Mouse (Mus musculus): ENCODE results near the gene Gm13889.

The Gm13889 gene

GRCm38 (mm10) chr2:93956908-93957784 lies at the start of gene Gm13889:
TSS of gene Gm13889 (minus strand) at chr2:93957201.
- DNase-seq (ENCODE audit: low read depth, low spot score), result no peak

GRCm38 (mm10) chr2:94002331-94002730 lies 45.3 kb upstream of the Gm13889 start:
- DNase-seq (ENCODE audit: low read depth, low spot score), result peak; percentile 45

DNA sequence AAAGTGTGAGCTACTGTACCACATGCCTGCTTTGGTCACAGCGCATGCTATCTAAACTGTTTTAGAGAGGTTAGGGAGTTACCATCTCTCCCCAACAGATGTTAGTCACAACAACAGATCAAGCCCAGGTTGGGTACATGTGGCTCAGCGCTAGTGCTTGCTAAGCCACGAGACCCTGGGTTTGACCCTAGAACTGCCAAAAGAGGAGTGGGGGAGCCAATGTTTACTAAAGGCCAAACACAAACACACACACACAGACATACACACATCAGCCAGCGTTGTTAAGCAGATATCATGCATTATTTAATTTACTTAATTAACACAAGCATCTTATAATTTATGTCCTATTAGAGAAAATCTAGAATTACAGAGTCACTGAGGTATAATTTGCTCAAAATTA lies 44.9 kb upstream of the Gm13889 start:
- no peak for DNase-seq (ENCODE audit: low read depth, low spot score)

- DNase-seq (ENCODE audit: low read depth, low spot score), result no peak
These were observed 44.4 kb upstream of the Gm13889 start for GRCm38 (mm10) chr2:94001411-94001810.

GRCm38 (mm10) chr2:93996254-93996653 lies 39.3 kb upstream of the Gm13889 start, which contains the start of gene Gm27027:
TSS of gene Gm27027 (minus strand) at chr2:93996354.
- no peak for DNase-seq (ENCODE audit: low read depth, low spot score)

DNA sequence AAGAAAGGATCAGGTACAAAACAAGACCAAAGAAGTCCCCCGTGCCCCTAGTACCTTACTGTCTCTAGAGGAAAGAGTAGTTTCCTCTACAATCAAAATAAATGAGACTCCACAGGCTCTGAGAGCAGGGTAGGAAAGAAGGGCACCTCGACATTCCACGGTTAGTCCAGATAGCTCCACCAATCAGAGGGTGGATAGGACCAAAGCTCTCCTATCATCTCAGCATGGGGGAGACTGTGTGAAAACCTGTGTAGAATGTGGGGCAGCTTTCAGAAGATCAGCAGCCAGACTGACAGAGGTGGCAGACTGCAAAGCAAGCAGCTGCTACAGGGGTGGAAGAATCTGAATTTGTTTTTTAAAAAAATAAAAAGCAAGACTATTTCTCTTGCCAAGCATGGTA lies 35.8 kb upstream of the Gm13889 start:
- no peak for DNase-seq (ENCODE audit: low read depth, low spot score)

DNA sequence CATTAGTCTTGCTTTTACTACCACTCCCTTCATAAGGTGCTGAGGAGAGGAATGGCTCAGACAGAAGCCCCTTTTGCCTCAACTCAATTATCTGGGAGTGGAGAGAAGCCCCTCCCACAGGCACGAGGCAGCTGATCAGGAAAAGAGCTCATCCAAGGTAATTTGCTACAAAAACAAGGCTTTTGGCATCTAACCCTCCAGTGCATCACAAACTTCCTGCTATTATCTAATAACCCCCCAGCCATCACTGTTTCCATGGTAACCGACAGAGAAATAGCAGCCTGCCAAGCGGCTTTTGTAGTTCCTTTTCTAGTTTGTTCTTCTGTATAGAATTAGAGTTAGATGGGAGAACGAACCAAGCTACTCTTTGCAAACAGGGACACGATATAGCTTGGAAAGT lies 35.3 kb upstream of the Gm13889 start:
- DNase-seq (ENCODE audit: low read depth, low spot score), result no peak

- DNase-seq (ENCODE audit: low read depth, low spot score), result no peak
These were observed 34.3 kb upstream of the Gm13889 start for GRCm38 (mm10) chr2:93991336-93991735.

DNA sequence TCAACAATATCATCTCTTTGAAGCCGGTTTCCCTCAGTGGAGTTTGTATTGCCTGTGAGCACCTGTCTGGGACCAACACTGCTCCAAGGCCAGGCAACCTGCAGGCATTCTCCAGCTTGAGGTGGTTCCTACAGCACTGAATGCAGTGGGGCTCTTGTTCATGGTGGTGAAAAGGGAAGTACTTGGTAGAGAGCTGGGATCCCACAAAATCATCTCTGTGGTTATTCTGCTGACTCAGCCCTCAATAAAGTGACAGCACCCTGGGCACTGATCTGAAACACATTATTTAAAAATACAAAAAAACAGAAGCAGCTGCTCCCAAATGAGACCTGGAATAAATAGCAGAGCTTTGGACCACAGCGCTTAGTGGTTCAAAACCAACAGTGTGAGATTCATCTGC lies 31.4 kb upstream of the Gm13889 start:
- no peak for DNase-seq (ENCODE audit: low read depth, low spot score)

GRCm38 (mm10) chr2:93982457-93983235 lies 25.6 kb upstream of the Gm13889 start:
- DNase-seq (ENCODE audit: low read depth, low spot score), result no peak

DNA sequence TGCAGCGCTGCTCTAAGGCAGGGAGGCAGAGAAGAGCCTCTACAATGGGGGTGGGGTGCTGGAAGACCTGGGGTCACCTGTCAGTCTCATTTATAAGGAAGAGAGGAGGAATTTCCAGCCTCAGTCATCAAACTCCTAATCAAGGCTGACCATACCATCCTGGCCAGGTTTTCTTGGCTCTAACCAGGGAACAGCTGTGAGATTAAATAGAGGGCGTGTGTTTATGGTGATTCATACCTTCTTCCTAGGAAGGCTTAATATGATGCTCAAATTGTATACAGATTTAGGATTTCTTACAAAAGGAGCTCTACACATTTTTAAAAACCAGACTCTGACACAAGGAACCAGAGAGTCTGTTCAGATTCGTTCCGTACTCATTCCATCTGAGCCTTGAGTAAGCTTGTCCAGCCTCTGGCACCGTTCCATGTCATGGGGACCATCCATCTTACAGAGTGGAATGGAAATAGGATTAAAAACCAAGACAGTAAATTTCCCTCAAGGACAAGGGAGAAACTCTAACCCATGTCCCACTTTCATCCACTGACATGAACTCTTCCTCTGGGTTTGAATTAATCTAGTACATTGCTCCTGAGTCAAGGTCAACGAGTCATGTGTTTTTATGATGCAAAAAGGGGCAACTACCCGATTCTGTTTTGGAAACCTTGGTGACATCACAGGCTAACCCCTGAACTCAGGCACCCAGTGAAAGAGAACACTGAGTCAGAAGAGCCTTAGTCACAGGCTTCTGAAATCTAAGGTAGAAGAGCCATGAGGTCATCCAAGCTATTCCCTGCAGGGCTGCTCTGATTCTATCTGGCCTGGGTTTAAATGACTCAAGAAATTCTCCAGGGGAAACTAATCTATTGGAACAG lies 22.5 kb upstream of the Gm13889 start:
- no peak for DNase-seq (ENCODE audit: low read depth, low spot score)

DNA sequence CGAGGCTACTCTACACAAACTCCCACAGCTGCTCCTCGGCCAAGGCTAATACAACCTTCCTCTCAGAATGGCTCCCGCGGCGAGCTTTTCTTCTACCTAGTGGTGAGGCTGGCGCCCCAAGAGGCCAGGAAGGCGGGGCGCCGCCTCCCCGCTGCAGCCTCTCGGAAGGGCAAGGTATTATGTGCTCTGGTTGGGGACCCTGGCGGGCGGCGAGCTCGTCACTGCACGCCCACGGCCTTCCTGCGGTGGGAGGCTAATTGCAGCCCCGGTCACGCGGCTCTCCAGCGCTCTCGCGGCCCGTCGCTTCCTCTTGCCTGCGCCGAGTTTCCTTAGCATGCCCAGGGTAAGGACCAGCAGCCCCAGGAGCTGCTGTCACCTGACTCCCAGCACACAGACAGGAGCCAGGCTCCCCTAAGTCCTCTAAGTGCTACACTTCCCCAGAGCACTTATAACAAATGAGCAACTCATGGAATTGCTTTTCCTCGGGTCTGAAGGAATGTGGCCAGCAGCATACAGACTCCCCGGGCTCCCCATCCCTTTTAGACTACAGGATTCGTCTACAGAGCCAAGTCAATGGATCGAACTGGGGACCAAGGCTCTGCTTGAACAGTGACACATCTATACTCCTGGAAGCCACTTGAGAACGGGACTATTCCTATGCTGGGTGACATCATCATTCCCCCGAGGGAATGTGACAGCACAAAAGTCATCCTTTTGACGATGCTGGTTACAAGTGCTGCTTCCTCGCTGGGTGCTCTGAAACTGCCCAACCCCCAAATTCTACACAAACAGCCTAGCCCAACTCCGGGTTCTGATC lies 19.6 kb upstream of the Gm13889 start:
- DNase-seq (ENCODE audit: low read depth, low spot score), result no peak

DNA sequence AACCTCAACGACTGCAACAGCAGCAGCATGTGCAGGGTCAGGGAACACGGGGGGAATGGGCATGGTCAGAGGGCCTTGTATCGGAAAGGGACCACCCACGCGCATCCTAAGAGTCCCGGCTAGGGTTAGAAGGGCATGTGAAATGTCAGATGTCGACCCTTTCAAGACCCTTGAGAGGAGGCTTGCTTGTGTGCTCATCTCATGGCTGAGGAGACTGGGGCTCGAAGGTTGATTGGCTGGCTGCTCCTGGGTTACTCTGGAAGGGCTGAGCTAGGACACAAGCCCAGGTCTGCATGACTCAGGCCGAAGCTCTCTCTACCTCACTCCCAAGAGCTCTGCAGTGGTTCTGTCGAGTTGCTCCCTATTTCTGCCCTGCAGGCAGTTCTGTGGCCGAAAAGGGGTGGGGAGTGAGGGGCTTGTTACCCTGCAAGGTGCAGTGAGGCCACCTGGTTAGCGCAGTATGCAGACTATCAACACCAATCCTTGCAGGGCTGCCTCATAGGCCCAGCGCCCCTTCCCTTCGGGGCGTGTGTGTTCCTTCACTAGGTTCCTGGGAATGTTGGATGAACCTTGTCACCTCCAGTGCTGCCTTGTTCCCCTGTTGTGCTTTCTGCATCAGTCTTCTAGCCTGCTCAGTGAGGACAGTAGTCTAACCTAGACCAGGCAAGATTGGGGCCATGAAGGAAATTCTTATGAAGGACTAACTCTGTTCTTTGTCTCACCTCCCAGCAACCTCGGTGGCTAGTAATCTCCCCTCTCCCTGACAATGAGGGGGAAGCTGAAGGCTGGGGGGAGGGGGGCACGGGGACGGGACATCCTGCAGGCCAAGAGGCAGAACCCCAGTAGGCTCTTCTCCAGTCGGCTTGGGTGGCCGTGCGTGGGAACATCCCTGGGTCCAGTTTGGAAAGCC lies 18.8 kb upstream of the Gm13889 start:
- DNase-seq (ENCODE audit: low read depth, low spot score), result no peak

GRCm38 (mm10) chr2:93975041-93975440 lies 18.0 kb upstream of the Gm13889 start:
- no peak for DNase-seq (ENCODE audit: low read depth, low spot score)

GRCm38 (mm10) chr2:93971647-93972046 lies 14.6 kb upstream of the Gm13889 start:
- no peak for DNase-seq (ENCODE audit: low read depth, low spot score)

DNA sequence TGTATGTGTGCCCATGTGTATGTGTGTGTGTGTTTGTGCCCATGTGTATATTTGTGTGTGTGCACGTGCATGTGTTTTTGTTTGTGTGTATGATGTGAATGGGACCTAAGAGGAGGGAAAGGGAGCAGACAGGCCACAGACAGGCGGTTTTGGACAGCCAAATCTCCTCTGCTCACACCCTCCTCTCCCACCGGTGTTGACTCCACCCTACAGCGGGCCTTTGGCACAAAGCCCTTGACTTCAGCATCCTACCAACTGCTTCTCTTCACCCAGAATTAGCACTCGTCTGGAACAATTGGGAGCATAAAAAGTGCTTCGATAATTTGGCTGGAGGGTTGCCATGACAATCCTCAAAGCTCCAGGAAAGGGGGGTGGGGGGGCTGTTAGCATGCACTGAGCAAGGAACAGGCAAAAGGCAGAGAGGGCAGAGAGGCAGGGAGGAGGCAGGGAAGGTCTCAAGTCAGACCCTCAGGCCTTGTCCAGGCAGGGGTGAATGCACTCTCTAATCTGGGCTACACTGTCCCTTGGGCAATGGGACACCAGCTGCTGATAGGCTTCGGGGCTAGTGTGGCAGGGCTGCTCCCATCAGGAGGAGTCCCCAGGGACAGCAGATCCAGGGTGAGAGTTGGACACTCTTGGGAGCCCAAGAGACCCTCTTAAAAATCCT lies 7.6 kb upstream of the Gm13889 start:
- DNase-seq (ENCODE audit: low read depth, low spot score), result no peak

DNA sequence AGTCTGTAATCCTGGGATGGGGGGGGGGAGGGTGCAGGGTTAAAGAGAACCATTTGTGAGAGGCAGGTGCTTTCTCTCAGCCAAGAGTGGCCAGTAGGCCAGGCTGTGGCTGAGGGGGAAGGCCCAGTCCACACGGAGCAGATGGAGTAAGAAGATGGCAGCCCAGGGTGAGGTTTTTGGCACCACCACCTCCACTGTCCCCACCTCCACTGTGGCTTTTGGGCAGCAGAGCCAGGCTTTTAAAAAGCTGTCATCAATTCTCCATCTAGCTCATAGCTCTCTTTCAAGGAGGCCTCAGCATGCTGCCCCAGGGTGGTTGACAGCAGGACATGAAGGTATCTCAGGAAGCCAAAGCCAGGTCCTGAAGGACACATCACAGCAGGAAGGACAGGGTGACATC lies 6.8 kb upstream of the Gm13889 start:
- DNase-seq (ENCODE audit: low read depth, low spot score), result no peak

- no peak for DNase-seq (ENCODE audit: low read depth, low spot score)
These were observed 4.7 kb upstream of the Gm13889 start for GRCm38 (mm10) chr2:93961716-93962115.

- DNase-seq (ENCODE audit: low read depth, low spot score), result no peak
These were observed 2.3 kb upstream of the Gm13889 start for GRCm38 (mm10) chr2:93959346-93959745.

All from telencephalon, adult 2 months (tissue).